Mouse (Mus musculus): ENCODE data around the gene Lpp. TPM values are rescaled to one million over a fixed set of nuclear protein-coding genes. Genes with fewer than 3 reads are reported as not detected.

The Lpp gene
- polyA plus RNA-seq, 1 experiment: 8.1 TPM

- 73% methylated on average over 2 of the region's 2 CpGs for WGBS
- TF ChIP-seq POLR2A (IDR thresholded peaks at IDR 0.05; ENCODE audit: borderline replicate concordance, insufficient read depth, low read length): no peak
- TF ChIP-seq CTCF (IDR thresholded peaks at IDR 0.05; ENCODE audit: borderline replicate concordance, insufficient read depth, low read depth, low read length): no peak
Observed at GRCm38 (mm10) chr16:24900241-24900796, 507.0 kb downstream of the Lpp start.

GRCm38 (mm10) chr16:24901139-24901859 lies 508.0 kb downstream of the Lpp start:
- WGBS: 89% methylated on average over 6 of the region's 6 CpGs
- no peak for TF ChIP-seq CTCF (IDR thresholded peaks at IDR 0.05; ENCODE audit: borderline replicate concordance, insufficient read depth, low read depth, low read length)
- no peak for TF ChIP-seq POLR2A (IDR thresholded peaks at IDR 0.05; ENCODE audit: borderline replicate concordance, insufficient read depth, low read length)
- Histone ChIP-seq H3K27ac (ENCODE audit: insufficient read depth, low read length) (no peak overlapping the region), H3K27me3 (ENCODE audit: control insufficient read depth, insufficient read depth, low read length) (no peaks in the 10 kb centered on the region), H3K4me1 (ENCODE audit: control insufficient read depth, insufficient read depth, low read length) (no peaks in the 10 kb centered on the region), H3K4me3 (replicated peaks; ENCODE audit: insufficient read depth, low read depth, low read length) (no peak overlapping the region)
- DNase-seq: no peak

More at GRCm38 (mm10) chr16:24900241-24900796, 507.0 kb downstream of the Lpp start:
- no peaks in the 10 kb centered on the region for H3K4me1 ChIP-seq (ENCODE audit: control insufficient read depth, insufficient read depth, low read length)
- no peak overlapping the region for H3K27ac ChIP-seq (ENCODE audit: insufficient read depth, low read length)
- H3K4me3 ChIP-seq (replicated peaks; ENCODE audit: insufficient read depth, low read depth, low read length): no peak overlapping the region
- H3K27me3 ChIP-seq (ENCODE audit: control insufficient read depth, insufficient read depth, low read length): no peaks in the 10 kb centered on the region
- DNase-seq: no peak

- no peak for DNase-seq
- TF ChIP-seq CTCF (IDR thresholded peaks at IDR 0.05; ENCODE audit: borderline replicate concordance, insufficient read depth, low read depth, low read length) (no peak), POLR2A (IDR thresholded peaks at IDR 0.05; ENCODE audit: borderline replicate concordance, insufficient read depth, low read length) (no peak)
- Histone ChIP-seq H3K27me3 (ENCODE audit: control insufficient read depth, insufficient read depth, low read length) (no peaks in the 10 kb centered on the region), H3K4me3 (replicated peaks; ENCODE audit: insufficient read depth, low read depth, low read length) (no peak overlapping the region), H3K4me1 (ENCODE audit: control insufficient read depth, insufficient read depth, low read length) (no peaks in the 10 kb centered on the region), H3K27ac (ENCODE audit: insufficient read depth, low read length) (no peak overlapping the region)
- WGBS: 91% methylated on average over 1 of the region's 1 CpGs
Observed at GRCm38 (mm10) chr16:24902111-24902510, 508.8 kb downstream of the Lpp start.

DNA sequence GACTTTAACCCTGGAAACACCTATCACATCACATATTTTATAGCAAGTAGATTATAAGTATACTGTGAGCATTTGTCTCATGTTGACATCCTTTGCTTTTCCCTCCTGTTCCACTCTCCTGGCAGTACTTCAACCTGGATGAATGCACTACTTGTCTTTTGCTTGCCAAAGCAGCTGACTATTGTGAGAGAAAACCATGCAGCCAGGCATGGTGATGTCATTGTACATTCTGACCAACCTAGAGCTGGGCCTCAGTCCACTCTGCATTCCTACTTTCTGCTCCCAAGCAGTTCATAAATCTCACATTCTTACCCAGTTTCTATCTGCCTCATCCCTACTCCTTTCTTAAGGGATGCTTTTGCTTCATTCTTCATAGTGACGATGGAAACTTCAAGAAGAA lies 515.6 kb downstream of the Lpp start:
- H3K4me3 ChIP-seq (replicated peaks; ENCODE audit: insufficient read depth, low read depth, low read length): no peak overlapping the region
- H3K4me1 ChIP-seq (ENCODE audit: control insufficient read depth, insufficient read depth, low read length): peaks cover 18% of the 10 kb centered on the region; the same call in 1 of the 2 replicates
- DNase-seq: peak; percentile 32 to 82
- H3K27ac ChIP-seq (ENCODE audit: insufficient read depth, low read length): no peak overlapping the region
- TF ChIP-seq POLR2A (IDR thresholded peaks at IDR 0.05; ENCODE audit: borderline replicate concordance, insufficient read depth, low read length) (no peak), CTCF (IDR thresholded peaks at IDR 0.05; ENCODE audit: borderline replicate concordance, insufficient read depth, low read depth, low read length) (no peak)
- no peaks in the 10 kb centered on the region for H3K27me3 ChIP-seq (ENCODE audit: control insufficient read depth, insufficient read depth, low read length)
- 92% methylated on average over 1 of the region's 1 CpGs for WGBS

- no peak for DNase-seq
- H3K27me3 ChIP-seq (ENCODE audit: control insufficient read depth, insufficient read depth, low read length): no peaks in the 10 kb centered on the region
- H3K4me3 ChIP-seq (replicated peaks; ENCODE audit: insufficient read depth, low read depth, low read length): no peak overlapping the region
- no peak overlapping the region for H3K27ac ChIP-seq (ENCODE audit: insufficient read depth, low read length)
- WGBS: 88% methylated on average over 6 of the region's 6 CpGs
- H3K4me1 ChIP-seq (ENCODE audit: control insufficient read depth, insufficient read depth, low read length): peaks cover 25% of the 10 kb centered on the region; the same call in 1 of the 2 replicates
- TF ChIP-seq CTCF (IDR thresholded peaks at IDR 0.05; ENCODE audit: borderline replicate concordance, insufficient read depth, low read depth, low read length): no peak
- TF ChIP-seq POLR2A (IDR thresholded peaks at IDR 0.05; ENCODE audit: borderline replicate concordance, insufficient read depth, low read length): no peak
Observed at GRCm38 (mm10) chr16:24910321-24910720, 517.0 kb downstream of the Lpp start.

GRCm38 (mm10) chr16:24910834-24911233 lies 517.5 kb downstream of the Lpp start:
- no peak for DNase-seq
- H3K27ac ChIP-seq (ENCODE audit: insufficient read depth, low read length): no peak overlapping the region
- H3K4me1 ChIP-seq (ENCODE audit: control insufficient read depth, insufficient read depth, low read length): peaks cover 25% of the 10 kb centered on the region; the same call in 1 of the 2 replicates
- 75% methylated on average over 3 of the region's 3 CpGs for WGBS
- H3K4me3 ChIP-seq (replicated peaks; ENCODE audit: insufficient read depth, low read depth, low read length): no peak overlapping the region
- TF ChIP-seq CTCF (IDR thresholded peaks at IDR 0.05; ENCODE audit: borderline replicate concordance, insufficient read depth, low read depth, low read length): no peak
- H3K27me3 ChIP-seq (ENCODE audit: control insufficient read depth, insufficient read depth, low read length): no peaks in the 10 kb centered on the region

DNA sequence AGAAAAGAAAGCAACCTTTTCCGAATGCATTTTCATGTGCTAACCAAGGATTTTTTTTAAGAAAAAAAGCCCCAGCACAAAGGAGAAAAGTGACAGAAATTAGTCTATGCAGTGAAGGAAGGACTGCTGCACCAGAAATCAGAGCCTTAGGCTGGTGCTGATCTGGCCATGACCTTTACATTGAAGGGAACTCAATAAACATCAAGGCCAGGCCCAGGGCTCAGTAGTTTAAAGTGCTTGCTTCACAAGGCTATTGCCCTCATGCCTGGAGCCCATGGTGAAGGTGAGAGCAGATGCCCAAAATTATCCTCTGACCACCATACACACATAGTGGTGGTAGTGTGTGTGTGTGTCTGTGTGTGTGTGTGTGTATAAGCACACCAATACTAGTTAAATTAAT lies 519.1 kb downstream of the Lpp start:
- Histone ChIP-seq H3K4me1 (ENCODE audit: control insufficient read depth, insufficient read depth, low read length) (peaks cover 25% of the 10 kb centered on the region; the same call in 1 of the 2 replicates), H3K27ac (ENCODE audit: insufficient read depth, low read length) (no peak overlapping the region), H3K27me3 (ENCODE audit: control insufficient read depth, insufficient read depth, low read length) (no peaks in the 10 kb centered on the region), H3K4me3 (replicated peaks; ENCODE audit: insufficient read depth, low read depth, low read length) (no peak overlapping the region)
- 94% methylated on average over 1 of the region's 1 CpGs for WGBS
- TF ChIP-seq POLR2A (IDR thresholded peaks at IDR 0.05; ENCODE audit: borderline replicate concordance, insufficient read depth, low read length): no peak
- TF ChIP-seq CTCF (IDR thresholded peaks at IDR 0.05; ENCODE audit: borderline replicate concordance, insufficient read depth, low read depth, low read length): no peak
- no peak for DNase-seq

GRCm38 (mm10) chr16:24913021-24913420 lies 519.7 kb downstream of the Lpp start:
- Histone ChIP-seq H3K27ac (ENCODE audit: insufficient read depth, low read length) (no peak overlapping the region), H3K4me1 (ENCODE audit: control insufficient read depth, insufficient read depth, low read length) (peaks cover 25% of the 10 kb centered on the region; the same call in 1 of the 2 replicates), H3K27me3 (ENCODE audit: control insufficient read depth, insufficient read depth, low read length) (no peaks in the 10 kb centered on the region), H3K4me3 (replicated peaks; ENCODE audit: insufficient read depth, low read depth, low read length) (no peak overlapping the region)
- DNase-seq: no peak
- no peak for TF ChIP-seq POLR2A (IDR thresholded peaks at IDR 0.05; ENCODE audit: borderline replicate concordance, insufficient read depth, low read length)
- TF ChIP-seq CTCF (IDR thresholded peaks at IDR 0.05; ENCODE audit: borderline replicate concordance, insufficient read depth, low read depth, low read length): no peak
- WGBS: 56% methylated on average over 3 of the region's 3 CpGs

All from cerebellum, adult 2 months (tissue).